Mouse (Mus musculus): ENCODE results near the gene Fnbp1l.

Gene Fnbp1l

DNA sequence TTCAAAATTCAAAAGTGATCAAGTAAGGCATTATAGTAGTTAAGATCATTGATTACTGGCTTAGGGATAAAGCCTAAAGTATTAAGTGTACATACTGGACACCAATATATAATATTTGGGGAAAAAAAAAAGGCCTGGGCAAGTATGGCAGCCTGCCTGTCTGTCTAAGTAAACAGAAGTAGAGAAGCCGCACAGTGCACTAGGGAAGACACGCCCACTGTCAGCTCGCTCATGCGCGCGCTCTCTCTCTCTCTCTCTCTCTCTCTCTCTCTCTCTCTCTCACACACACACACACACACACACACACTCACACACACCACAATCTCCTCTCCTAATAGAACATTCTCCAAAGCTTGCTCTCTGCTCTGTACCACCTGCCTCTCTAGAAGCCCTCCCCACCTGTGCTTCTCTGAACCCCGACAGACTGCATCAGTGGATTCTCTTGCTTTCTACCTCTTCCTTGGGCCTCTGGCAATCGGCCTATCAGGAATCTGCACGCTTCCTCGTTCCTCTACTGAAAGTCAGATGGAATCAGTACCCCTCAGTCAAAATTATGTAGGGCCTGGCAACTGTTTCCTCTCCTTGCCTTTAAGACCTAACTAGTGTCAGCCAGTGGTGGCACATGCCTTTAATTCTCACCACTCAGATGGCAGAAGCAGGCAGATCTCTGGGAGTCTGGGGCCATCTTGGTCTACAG lies 13.3 kb downstream of the Fnbp1l start:
- no peak for DNase-seq (ENCODE audit: low spot score)

DNA sequence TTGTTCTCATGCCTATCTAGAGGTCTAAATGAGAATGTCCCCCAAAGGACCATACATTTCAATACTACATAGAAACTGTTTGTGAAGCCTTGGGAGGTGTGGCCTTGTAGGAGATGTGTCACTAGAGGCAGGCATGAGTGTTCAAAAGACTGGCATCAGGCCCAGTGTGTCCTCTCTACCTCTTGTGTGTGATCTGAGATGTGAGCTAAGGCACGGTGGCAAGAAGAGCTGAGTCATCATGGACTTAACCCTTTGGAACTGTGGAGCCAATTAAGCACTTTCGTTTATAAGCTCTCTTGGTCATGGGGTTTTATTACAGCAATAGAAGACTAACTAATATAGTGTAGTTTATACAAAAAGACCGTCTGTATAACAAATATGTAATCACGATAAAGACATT lies 16.3 kb downstream of the Fnbp1l start:
- no peak for DNase-seq (ENCODE audit: low spot score)

DNA sequence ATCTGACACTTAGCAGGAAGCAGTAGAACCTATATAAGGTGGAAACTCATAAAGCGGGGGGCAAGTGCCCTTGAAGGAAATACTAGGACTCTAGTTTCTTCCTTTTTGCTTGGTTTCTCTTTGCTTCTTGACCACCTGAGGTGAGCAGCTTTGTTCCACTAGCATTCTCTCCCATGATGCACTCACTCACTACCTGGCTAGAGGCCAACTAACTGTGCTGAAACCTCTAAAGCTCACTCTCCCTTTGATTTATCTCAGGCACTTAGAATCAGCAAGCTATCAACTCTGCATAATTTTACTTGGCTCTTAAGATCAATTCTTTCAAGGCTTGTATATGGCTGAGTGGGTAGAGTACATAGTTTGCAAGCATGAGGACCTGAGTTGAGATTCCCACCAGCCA lies 17.1 kb downstream of the Fnbp1l start:
- DNase-seq (ENCODE audit: low spot score), result no peak

DNA sequence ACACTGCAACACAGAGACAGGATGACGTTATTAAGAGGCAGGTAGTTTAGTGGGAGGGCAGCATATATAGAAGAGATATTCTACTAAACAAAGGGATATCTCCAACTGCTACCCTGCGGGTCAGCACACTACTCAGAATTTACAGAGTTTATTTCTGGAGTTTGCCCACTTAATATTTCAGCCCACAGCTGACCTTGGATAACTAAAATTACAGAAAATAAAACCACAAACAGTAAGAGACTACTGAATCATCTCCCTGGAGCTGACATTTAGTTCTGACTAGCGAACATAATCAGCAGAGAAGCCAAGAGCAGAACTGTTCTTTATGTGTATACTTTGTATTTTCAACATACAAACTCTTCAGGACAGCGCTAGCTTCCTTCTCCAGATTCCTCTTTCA lies 20.2 kb downstream of the Fnbp1l start:
- no peak for DNase-seq (ENCODE audit: low spot score)

DNA sequence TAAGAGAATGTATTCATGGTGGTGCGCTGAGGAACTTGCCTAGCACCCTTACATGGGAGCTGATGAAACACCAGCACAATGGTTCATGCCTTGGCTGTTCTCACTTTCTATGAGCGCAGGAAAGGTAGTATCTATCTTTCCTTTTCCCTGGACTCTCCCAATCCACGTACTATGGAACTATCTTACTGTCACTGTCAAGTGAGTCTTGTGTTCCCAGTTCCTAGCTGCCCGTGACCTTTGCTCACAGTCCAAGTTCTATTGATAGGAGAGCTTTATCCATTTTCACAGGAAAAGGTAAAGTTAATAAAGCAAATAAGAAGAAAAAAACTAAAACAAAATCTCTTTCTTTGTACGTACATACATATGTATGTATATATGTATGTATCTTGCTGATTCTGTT lies 28.7 kb downstream of the Fnbp1l start:
- DNase-seq (ENCODE audit: low spot score), result no peak

DNA sequence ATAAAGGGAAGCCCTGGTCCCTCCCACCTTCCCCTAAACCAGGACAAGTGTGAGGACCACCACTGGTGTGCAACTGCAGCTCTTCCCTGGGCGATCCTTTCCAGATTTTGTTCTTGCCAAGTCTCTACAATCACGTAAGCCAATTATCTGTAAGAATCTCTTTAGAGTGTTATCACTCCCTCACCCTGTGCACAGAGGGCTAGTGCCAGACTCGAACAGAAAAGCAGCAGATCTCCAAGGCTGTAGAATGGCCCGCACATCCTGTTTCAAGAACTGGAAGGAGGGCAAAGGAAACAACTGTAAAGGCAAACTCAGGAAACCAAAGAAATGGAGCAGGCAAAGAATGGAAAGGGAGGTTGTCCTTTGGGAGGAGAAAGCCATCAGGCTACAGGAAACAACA lies 29.2 kb downstream of the Fnbp1l start:
- DNase-seq (ENCODE audit: low spot score), result no peak

DNA sequence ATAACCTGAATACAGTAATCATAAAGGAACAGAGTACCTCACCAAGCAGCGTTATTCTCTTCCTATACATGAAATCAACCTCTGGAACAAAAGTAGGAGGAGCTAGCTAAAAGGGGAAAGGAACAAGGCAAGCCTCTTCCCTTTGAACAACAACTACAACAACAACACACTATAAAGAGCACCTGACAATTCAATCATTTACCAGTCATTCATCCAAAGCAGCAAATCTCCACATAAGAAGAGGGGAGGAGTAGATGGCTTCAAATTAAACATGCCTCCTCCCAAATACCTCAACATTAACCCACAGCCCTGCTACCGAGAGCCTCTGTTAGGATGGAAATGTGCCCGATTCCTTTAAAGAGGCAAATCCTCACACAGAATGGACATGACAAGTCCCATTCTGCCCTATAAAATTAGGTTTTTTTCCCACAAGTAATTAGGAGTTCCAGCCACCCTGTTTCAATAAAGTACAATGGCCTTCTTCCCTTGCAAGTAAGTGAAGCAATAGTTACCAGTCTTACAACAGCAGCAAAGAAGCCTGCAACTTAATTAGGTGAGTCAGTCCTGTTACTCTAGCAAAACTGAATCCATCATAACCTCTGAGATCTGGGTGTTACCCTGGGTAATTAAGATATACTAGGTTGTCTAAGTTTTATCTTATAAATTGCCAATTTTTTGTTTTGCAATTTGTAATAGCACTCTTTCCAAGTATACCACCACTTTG lies 32.4 kb downstream of the Fnbp1l start:
- no peak for DNase-seq (ENCODE audit: low spot score)

DNA sequence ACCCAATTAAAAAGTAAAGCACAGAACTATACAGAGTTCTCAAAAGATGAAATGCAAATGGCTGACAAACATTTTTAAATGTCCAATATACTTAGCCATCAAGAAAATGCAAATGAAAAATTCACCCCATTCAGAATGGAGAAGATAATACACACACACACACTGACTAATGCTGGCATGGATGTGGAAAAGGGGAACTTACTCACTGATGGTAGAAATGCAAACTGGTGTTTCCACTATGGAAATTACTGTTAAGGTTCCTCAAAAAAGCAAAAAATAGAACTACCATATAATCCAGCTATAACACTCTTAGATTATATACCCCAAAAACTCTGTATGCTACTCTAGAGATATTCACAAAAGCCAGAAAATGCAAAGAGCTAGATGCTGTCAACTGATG lies 42.2 kb downstream of the Fnbp1l start:
- no peak for DNase-seq (ENCODE audit: low spot score)

DNA sequence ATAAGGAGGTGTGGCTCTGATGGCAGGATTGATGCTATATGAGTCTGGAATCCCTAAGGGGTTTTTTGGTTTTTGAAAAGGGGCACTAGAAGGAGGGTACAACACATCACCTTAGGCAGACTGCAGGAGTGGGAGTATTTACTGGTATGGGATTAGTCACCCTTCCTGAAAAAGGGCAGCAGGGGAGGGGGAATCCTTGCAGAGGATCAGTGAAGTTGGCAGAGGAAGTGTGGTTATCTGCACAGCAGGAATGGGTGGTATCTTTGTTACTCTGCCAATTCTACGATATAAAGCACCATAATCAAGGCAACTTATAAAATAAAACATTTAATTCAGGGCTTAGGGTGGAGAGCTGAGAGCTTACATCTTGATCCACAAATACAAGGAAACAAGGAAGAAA lies 44.6 kb downstream of the Fnbp1l start:
- no peak for DNase-seq (ENCODE audit: low spot score)

DNA sequence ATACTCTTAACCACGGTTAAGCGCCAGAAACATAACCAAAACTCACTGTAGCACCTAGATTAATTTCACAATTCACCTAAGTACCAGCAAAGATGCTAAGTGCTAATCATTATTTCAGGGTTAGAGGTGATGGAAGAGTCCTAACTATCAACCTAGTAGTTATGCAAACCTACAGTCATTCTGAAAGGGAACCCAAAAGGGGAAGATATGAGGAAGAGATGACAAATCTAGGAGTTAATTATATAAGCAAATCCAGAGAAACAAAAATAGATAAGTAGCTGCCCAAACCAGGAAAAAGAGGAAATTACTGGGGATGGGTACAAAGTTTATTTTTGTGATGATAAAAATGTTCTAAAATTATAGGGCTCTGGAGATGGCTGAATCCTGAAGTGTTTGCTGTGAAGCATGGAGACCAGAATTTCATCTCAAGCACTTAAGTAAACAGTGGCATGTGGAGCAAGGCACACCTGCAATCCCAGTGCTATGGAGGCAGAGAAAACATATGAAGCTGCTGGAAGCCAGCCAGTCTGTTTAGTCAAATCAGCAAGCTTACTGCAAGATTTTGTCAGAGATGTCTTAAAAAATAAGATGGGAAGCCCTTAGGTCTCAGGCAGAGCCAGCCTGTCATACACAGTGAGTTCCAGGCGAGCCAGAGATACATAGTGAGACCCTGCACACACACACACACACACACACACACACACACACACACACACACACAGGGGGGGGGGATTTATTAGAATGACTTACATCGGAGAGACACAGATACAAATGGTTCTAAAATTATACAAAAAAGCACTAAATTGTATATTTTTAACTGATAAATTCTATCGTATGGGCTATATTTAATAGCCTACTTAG lies 45.9 kb downstream of the Fnbp1l start:
- no peak for DNase-seq (ENCODE audit: low spot score)

DNA sequence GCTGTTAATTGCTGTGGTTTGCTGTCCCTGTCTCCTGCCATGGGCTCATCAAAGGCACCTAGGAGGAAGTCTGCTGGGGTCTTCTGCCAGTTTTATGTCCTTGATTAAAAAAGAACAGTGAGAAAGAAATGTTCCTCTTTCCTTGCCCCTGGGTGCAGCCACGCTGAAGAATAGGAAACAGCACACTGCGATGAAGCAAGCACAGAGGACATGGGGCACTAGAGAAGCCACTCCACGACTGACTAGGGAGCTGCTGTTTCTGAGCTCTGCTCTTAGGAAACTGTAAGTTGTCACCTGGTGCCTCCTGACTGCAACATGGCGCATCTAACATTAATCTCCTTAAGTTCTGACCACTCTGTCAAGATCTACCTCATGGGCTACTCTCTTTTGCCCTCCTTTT lies 53.0 kb downstream of the Fnbp1l start:
- no peak for DNase-seq (ENCODE audit: low spot score)

DNA sequence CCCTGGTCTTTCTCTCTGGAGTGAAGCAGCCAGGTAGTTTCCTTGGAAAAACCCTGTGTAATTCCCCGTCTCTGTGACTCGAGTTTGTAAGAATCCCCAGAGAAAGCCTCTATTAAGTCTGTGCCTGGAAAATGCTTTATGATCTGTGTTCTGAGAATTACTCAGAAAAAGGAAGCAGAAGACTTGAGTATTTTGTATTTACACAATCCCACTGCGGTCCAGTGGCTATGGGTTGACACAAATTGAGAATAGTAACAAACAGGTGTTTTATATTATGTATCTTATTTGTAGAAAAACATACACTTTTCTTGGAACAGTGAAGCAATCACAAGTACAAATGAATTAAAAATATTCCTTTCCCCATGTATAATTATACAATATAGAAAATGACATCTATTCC lies 53.4 kb downstream of the Fnbp1l start:
- DNase-seq (ENCODE audit: low spot score), result no peak

DNA sequence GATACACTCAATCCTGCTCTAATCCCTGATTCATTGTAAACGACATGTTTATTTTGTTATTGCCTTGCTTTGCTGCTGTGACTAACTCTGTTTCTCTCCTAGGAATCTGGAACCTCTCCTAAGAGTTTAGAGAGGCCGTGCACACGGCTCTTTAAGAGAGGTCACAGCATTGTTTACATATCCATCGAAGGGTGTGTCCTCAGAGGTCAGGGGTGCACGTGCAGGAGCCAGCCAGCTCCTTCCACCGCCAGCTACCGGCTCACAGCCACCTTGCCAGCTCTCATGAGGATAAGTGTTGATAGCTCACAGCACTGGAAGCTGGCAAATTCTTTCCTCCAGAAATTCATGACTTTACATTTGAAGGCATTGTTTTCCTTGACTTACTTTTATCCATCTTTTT lies 54.2 kb downstream of the Fnbp1l start:
- DNase-seq (ENCODE audit: low spot score), result no peak

DNA sequence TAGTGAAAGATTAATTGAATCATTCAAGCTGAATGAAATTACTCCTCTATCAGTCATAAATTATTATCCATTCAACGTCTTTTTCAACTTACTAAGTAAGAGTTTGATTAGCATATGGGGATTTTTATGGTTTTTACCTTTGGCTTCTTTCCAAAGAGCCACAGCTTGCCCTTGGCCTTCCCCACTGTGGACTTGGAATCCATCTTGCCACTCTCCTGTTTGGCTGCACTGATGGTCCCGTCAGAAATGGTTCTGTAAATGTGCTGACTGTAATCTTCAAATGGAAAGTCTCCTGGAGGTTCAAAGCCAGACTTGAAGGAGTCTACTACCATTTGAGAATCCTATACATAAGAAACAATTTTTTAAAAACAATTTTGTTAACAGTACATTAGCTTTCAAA lies 61.7 kb downstream of the Fnbp1l start:
- DNase-seq (ENCODE audit: low spot score), result no peak

DNA sequence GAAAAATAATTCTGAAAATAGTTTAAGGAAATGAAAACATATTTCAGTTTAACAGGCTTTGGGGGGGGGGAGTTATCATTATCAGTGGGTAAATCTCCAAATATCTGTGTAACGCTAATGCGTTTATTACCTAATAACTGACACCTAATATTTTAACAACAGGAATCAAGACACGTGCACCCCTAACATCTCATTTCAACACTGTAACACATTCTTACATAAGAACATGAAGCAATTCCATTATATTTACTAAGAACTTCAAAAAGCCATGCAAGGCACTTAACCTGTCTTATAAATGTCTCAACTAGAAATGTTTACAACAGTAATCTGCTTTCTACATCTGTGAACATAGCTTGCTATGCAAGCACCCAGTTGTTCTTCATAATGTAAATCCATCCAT lies 68.3 kb downstream of the Fnbp1l start:
- DNase-seq (ENCODE audit: low spot score), result no peak

DNA sequence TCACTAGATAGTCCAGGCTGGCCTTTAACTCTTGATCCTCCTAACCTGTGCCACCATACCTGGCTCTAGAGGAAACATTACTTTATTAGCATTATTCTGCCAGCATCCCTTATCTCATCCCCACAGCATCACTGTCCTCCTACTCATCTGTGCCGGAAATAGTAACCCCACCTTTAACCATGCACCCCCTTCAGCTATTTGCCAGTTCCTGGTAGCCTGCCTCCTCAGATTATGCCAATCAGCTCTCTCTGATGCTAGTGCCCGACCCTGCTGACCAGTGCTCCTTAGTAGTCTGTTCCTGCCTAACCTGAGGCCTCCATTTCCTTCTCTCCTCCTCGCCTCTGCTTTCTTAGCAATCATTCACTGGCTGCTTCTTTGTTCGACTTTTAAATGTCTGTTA lies 72.0 kb downstream of the Fnbp1l start:
- no peak for DNase-seq (ENCODE audit: low spot score)

DNA sequence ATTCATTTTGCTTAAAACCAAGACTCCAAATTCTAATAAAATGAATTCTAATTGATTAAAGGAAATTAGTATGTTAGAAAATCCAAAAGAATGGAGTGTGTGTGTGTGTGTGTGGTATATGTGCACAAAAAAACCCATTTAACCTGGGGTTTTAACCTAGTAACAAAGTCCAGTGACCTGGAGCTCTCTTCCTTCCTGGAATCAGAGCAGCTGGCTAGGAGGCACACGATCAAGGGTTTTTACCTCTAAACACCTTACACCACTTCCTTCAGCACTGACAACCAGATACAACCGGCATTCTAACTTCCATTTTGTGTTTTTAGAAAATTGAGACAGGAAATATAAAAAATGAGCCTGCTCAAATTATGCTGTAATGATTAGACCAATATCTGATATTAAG lies 74.2 kb downstream of the Fnbp1l start:
- no peak for DNase-seq (ENCODE audit: low spot score)

DNA sequence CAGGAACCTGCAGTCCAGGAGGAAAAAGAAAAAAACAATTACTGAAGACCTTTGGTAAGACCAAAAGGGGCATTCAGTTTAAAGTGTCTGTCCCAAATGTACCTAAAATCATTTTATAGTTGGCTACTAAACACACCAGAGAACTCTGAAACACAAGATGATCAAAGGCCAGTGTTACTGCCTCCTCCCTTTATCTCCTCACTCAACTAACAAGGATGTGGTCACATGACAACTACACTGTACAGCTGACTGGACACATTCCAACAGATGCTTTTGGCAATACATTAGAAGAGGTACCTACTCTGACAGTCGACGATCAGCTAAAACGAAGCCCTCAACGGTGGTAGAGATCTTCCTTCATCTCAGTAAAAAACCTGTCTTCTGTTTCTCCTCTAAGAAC lies 78.6 kb downstream of the Fnbp1l start:
- no peak for DNase-seq (ENCODE audit: low spot score)

DNA sequence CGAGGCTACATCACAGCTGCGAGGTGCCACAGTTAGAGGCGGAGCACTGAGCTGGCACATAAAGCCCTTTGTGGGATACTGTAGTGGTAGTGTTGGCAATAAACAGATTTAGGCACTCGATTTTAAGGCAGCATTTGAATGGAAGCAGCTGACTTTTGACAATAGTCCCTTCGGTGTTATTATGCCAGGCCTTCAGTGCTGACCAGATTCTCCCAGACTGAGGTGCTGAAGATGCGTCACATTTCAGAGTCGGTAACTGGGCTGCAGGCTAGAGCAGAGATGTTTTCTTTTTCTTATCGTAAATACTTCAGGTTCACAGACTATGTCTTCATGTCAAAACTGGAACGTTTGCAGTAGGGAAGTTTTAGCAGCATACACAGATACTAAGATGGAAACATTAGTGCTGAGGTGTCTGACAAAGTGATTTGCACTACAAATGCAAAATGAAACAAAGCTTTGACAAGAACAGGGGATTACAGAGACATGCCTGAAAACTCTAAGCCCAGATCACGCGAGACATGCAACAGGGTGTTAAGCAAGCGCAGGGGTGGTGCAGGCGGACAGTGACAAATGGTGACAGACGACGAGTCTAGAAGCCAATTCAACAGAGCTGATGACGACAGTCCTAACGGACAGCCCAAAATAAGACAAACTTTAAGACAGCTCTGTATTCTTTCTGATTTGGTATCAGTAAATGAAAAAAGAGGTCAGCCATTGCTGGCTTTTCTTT lies 79.4 kb downstream of the Fnbp1l start:
- DNase-seq (ENCODE audit: low spot score), result no peak

DNA sequence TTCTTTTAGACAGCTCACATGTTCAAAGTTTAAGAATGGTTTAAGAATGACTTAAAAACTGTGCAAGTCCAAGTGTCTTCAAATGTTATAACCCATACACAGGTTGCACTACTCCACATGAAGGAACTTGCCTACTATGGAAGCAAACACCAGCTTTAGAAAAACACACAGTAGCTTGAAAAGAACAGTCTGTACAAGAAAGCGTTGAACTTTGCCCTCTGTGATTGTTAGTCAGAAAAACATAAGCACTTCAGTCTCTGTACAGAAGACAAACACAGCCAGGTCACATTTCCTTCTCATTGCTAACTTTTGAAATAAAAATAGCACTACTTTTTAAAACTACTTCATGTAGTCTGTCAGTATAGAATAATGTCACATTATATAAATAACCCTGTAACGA lies 80.7 kb downstream of the Fnbp1l start:
- DNase-seq (ENCODE audit: low spot score), result no peak

DNA sequence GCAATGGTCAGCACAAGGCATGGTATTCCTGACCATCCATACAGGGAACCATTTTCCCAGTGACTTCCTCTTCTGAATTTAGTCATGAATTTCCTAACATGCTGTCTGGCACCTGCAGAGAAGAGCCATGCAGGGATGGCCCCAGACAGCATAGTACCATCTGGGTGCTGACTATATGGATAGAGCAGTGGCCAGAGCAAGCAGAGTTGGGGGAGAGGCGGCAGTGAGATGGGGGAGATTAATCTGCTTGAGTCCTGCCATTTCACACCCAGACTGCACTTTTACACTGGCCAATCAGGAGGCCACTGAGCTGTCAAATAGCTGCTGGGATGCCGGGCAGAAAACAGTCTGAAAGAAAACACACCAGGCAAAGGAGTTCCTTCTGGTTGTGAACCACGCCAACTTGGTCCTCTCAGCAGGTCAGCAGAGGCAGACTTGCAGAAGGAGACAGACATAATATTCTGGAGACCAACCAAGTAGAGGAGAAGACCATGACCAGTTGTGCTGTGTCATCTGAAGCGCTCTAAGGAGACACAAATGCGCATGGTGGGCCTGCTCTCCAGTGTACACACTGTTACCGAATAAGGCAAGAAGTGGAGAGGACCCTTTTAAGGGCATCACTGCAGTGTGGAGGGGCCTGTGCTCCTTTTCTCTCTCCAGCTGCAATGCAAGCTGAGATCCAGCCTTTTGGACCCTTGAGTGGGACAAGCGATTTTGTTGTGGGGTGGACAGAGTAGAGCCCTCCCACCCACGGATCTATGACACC lies 83.4 kb downstream of the Fnbp1l start:
- DNase-seq (ENCODE audit: low spot score), result no peak

DNA sequence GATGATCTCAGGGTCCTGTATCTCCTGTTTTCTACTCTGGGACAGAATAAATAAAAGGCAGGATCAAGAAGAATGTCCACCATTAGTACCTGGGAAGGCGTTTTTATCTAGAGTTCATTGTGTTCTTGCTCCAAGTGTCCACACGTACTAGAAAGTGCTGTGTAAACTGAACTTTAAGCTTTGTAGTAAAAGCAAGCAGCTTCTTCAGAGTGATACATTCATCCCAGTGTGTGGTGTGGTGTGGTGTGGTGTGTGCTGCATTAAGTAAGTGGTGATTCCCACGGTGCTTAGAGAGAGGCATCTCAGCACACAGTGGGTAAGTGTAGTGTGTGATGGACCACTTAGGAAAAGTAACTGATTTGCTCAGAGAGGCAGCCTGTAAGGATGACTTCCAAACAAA lies 91.0 kb downstream of the Fnbp1l start:
- no peak for DNase-seq (ENCODE audit: low spot score)
